Mouse (Mus musculus) forebrain, embryonic 16.5 days (tissue): ENCODE measurements around the gene Tktl2. TPM values are rescaled to one million over a fixed set of nuclear protein-coding genes. Genes with fewer than 3 reads are reported as not detected.

Source experiments
- ATAC-seq: fragments of 200-750 bp; cut with Nextera tagmentation; 2 replicates; pipeline ENCODE4 v1.8.0; 2017; ENCODE audit warnings: mild to moderate bottlenecking, moderate library complexity
- H3K27ac ChIP-seq: fragments of 300-500 bp; sonication (generic); 2 replicates; pipeline ENCODE4 v1.5.1; 2014; ENCODE audit warnings: low read length, control low read depth
- H3K27me3 ChIP-seq: fragments of 300-500 bp; sonication (generic); replicated peaks from 2 replicates; pipeline ENCODE4 v1.6.1; 2014; ENCODE audit warnings: low read length; ENCODE audit not compliant: control insufficient read depth, insufficient read depth
- H3K36me3 ChIP-seq: fragments of 300-500 bp; sonication (generic); 2 replicates; pipeline ENCODE4 v1.6.1; 2014; ENCODE audit not compliant: control insufficient read depth, insufficient read depth
- H3K4me1 ChIP-seq: fragments of 300-500 bp; sonication (generic); replicated peaks from 2 replicates; pipeline ENCODE4 v1.6.1; 2014; ENCODE audit warnings: low read length; ENCODE audit not compliant: control insufficient read depth, insufficient read depth
- H3K4me2 ChIP-seq: fragments of 300-500 bp; sonication (generic); 2 replicates; pipeline ENCODE4 v1.6.1; 2014; ENCODE audit warnings: mild to moderate bottlenecking, low read length, control low read depth
- H3K4me3 ChIP-seq: fragments of 300-500 bp; sonication (generic); replicated peaks from 2 replicates; pipeline ENCODE4 v1.5.1; 2014; ENCODE audit warnings: mild to moderate bottlenecking, low read length, control low read depth
- H3K9ac ChIP-seq: fragments of 300-500 bp; sonication (generic); replicated peaks from 2 replicates; pipeline ENCODE4 v1.6.1; 2014; ENCODE audit warnings: low read depth, low read length, control low read depth
- H3K9me3 ChIP-seq: fragments of 300-500 bp; sonication (generic); 2 replicates; pipeline ENCODE4 v1.6.1; 2016; ENCODE audit warnings: low read length; ENCODE audit not compliant: control insufficient read depth
- WGBS: fragments of 180-500 bp; shearing (Covaris S2); extraction: QIAGEN DNeasy Blood & Tissue Kit; methylation state at CpG from one replicate; pipeline ENCODE4 v1.1.7; 2014; 5-methylcytosine and 5-hydroxymethylcytosine counted together
- polyA plus RNA-seq: library from polyadenylated mRNA; unstranded; fragments of >200 nt; fragmentation: Nextera tagmentation; extraction: Ambion mirVana; gene quantifications from 2 replicates; pipeline ENCODE4 v1.2.1, GENCODE M21; 2015

The Tktl2 gene
- polyA plus RNA-seq, 1 experiment from 2014 or later = 0.04 TPM

DNA sequence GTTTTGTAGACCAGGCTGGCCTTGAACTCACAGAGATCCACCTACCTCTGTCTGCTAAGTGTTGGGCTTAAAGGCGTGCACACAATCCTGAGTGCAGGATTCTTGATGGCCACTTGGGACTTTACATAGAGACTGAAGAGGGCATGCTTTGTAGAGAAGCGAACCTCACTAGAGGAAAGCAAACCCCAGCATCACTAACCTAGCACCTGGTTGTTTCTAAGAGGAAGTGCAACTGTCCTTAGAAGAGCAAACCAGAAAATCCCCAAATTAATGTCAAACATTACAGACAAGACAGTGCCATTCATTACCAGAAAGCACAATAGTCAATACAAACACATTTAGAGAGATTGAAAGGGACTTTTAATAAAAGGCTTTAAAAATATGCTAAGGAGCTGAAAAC, 8.2 kb upstream of the Tktl2 start:
- H3K4me2 ChIP-seq = no peak overlapping the region
- H3K4me1 ChIP-seq = no peaks in the 10 kb centered on the region
- no peaks in the 10 kb centered on the region for H3K27me3 ChIP-seq
- 83% methylated on average over 2 of the region's 2 CpGs for WGBS
- no peaks in the 10 kb centered on the region for H3K9me3 ChIP-seq
- H3K27ac ChIP-seq = no peak overlapping the region
- no peaks in the 10 kb centered on the region for H3K36me3 ChIP-seq
- H3K4me3 ChIP-seq = no peak overlapping the region
- no peak overlapping the region for H3K9ac ChIP-seq
- no peak for ATAC-seq

DNA sequence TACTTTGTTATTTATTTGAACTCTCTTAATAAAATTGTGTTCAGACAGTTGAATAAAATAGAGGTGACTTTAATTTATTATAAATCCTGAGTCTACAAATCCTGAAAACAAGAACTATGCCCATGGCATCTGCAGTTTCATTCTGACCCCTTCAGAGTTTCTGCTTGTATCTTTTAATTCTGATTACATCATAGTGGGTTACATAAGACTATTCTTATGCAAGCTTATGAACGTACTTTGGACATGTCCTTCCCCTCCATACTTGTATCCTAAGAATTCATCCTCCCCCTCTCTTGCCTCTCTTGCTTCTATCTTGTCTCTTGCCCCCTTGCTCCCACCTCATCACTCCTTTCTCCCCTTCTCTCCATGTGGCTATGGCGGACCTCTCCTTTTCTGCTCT, 7.6 kb downstream of the Tktl2 start:
- H3K27me3 ChIP-seq = no peaks in the 10 kb centered on the region
- H3K27ac ChIP-seq = no peak overlapping the region
- H3K4me2 ChIP-seq = no peak overlapping the region
- WGBS = 76% methylated on average over 2 of the region's 2 CpGs
- H3K9me3 ChIP-seq = no peaks in the 10 kb centered on the region
- no peaks in the 10 kb centered on the region for H3K4me1 ChIP-seq
- no peaks in the 10 kb centered on the region for H3K36me3 ChIP-seq
- no peak overlapping the region for H3K9ac ChIP-seq
- no peak for ATAC-seq
- no peak overlapping the region for H3K4me3 ChIP-seq

DNA sequence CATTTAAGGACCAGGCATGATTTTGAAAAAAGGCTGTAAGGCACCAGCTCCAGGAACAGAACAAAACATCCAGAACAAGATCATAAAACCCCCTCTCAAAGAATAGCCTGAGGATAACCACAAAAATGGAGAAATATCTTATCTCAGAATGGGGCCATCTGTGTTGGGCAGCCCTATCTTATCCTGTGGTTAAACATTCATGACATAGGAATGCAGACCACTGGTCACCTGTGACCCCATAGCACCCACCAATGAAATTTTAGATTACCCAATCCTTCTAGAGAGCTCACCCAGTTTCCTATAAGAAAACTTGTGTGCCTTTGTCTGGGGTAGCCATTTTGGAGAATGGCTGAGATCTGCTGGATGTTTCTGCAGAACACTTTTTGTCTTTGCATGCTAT, 9.0 kb downstream of the Tktl2 start:
- Histone ChIP-seq H3K9me3 (no peaks in the 10 kb centered on the region), H3K4me1 (no peaks in the 10 kb centered on the region), H3K4me3 (no peak overlapping the region), H3K27ac (no peak overlapping the region), H3K4me2 (no peak overlapping the region), H3K36me3 (no peaks in the 10 kb centered on the region), H3K9ac (no peak overlapping the region), H3K27me3 (no peaks in the 10 kb centered on the region)
- ATAC-seq = no peak

DNA sequence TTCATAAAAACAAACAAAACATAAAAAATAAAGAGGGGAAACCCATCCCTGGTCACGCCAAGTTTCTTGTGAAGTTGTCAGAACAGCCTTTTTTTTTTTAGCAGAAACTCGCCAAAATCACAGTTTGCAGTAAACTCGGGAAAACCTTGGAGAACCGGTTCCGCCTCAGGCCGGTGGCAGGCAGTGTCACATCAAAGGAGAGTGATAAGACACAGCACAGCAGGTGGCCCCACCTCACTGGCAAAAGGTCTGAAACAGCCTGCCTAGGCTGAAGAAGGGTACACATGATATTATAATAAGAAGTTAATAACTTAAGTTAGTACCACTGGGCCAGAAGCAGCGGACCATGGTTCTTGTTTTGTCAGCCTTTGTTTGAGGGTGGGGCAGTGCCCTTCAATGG, 38.5 kb downstream of the Tktl2 start:
- H3K4me2 ChIP-seq = no peak overlapping the region
- no peaks in the 10 kb centered on the region for H3K4me1 ChIP-seq
- H3K36me3 ChIP-seq = no peaks in the 10 kb centered on the region
- H3K9ac ChIP-seq = no peak overlapping the region
- ATAC-seq = no peak
- no peak overlapping the region for H3K27ac ChIP-seq
- WGBS = 35% methylated on average over 7 of the region's 7 CpGs
- H3K27me3 ChIP-seq = no peaks in the 10 kb centered on the region
- H3K4me3 ChIP-seq = no peak overlapping the region
- H3K9me3 ChIP-seq = no peaks in the 10 kb centered on the region

Other genes starting within 250 kb of the Tktl2 start
- 12.7 TPM in 2 replicates for gene Tma16, start 25.2 kb upstream of the Tktl2 start, polyA plus RNA-seq
- gene Npy5r, start 176.4 kb downstream of the Tktl2 start, polyA plus RNA-seq = 0.61 and 0.76 TPM in 2 replicates
- gene Npy1r, start 185.4 kb downstream of the Tktl2 start, polyA plus RNA-seq = 9.3 and 10.8 TPM in 2 replicates